Mouse (Mus musculus) megakaryocyte progenitor cell, adult 5-6 weeks (primary cell): Measurements from ENCODE around the gene Emc8. TPM values are rescaled to one million over a fixed set of nuclear protein-coding genes. Genes with fewer than 3 reads are reported as not detected.
A peak's percentile ranks its signal among the peaks of the same experiment; 100 is the strongest.

Experiments
- ATAC-seq: replicated peaks from 2 replicates; pipeline ENCODE4 v1.8.0; 2016; ENCODE audit warnings: mild to moderate bottlenecking, moderate TSS enrichment, inconsistent platforms; ENCODE audit not compliant: poor library complexity
- total RNA-seq, 2 experiments: library from RNA; stranded (forward) in 1 of 2; stranded (reverse) in 1 of 2; fragments of 157-497, 149-512 nt in 1 of 2; fragments of 200-1000 nt in 1 of 2; gene quantifications; 2 replicates each; pipeline versions ENCODE4 v1.2.3 to v1.2.4; 2015 to 2017

Gene Emc8
- total RNA-seq, 2 experiments from 2014 or later: 56.3 to 63.9 TPM

- ATAC-seq: peak; percentile 83
Measured at GRCm38 (mm10) chr8:120686051-120686450, 17.7 kb upstream of the Emc8 start.

GRCm38 (mm10) chr8:120685591-120685990 is 17.2 kb upstream of the Emc8 start:
- ATAC-seq: no peak

- ATAC-seq: no peak
Measured at GRCm38 (mm10) chr8:120685097-120685496, 16.7 kb upstream of the Emc8 start.

GRCm38 (mm10) chr8:120684082-120684481 is 15.7 kb upstream of the Emc8 start:
- no peak for ATAC-seq

- peak; percentile 63 for ATAC-seq
Measured at GRCm38 (mm10) chr8:120683602-120684001, 15.2 kb upstream of the Emc8 start.

DNA sequence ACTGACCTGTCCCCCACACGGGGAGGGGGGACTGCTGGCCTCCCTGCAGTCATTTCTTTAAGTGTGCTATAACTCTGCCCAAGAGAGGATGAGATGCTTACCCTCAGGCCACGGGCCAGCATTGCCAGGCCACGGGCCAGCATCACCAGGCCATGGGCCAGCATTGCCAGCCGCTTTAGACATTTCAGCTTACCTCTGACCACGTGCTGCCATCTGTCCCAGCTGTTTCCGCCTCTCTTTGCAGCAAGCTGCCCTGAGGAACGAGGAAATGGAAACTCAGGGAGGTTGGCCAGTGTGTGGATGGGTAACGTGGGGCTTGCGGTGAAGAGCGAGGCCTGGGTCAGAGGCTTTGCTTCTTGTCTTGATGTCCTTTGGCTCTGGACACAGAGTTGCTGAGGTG is 12.7 kb upstream of the Emc8 start:
- ATAC-seq: no peak

DNA sequence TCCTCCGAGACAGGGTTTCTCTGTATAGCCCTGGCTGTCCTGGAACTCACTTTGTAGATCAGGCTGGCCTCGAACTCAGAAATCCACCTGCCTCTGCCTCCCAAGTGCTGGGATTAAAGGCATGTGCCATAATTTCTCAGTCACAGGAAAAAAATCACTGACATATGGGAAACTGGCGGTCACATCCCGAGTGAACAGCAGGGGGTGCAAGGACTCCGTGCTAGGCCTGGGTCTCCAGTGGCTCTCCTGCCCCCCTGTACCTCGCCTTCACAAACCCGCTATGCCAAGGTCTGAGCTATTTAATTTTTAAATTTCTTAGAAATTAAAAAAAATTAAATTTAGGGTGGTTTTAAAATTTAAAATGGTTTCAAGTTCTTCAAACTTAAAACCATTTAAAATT is 12.0 kb upstream of the Emc8 start:
- peak; percentile 52; the same call in 1 of the 2 replicates for ATAC-seq

DNA sequence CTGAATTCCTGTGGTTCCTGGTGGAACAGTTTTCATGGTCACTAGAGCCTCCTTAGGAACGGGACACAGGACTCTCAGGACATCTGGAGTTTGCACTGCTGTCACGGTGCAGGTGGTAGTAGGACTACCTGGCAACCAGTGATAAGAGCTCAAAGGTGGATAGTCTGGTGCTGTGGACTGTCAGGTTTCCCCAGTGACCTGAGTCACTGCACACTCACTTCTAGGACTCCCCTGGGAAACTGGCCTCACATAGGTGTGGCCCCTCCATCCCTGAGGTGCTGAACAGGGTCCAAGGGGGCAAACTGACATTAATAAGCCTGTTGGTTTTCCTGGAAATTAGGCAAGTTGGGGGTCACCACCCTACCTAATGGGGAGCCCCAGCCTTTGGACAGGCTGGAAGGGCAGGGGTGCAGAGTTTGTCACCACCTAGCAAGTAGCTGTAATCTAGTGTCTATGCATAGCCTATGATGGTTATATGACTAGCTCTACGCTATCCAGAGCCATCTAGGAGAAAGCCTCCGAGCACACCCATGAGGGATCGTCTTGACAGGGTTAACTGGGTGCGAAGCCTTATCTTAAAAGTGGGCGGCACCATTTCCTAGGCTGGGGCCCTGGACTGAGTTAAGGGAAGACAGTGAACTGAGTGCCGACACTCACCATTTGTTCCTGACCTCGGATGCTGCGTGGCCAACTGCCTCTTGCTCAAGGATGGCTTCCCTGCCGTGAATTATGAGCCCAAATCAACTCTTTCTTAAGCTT is 11.4 kb upstream of the Emc8 start:
- ATAC-seq: no peak

DNA sequence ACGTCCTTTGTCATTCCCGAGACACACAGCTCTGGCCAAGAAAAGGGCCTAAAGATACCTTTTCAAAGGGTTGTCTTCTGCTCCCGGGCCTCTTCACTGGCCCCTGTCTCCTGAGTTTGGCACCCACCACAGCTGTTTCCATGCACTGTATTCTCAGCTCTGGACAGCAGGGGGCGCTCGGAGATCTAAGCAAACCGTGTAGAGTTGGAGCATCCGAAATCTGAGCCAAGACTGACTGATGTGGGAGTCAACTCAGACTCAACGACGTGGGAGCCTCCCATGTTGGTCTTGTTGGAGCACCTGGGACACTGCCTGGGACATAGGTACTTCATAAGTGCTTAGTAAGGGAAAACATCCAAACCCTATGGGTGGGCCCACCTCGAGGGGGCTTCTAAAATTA is 10.1 kb upstream of the Emc8 start:
- peak; percentile 87 for ATAC-seq

DNA sequence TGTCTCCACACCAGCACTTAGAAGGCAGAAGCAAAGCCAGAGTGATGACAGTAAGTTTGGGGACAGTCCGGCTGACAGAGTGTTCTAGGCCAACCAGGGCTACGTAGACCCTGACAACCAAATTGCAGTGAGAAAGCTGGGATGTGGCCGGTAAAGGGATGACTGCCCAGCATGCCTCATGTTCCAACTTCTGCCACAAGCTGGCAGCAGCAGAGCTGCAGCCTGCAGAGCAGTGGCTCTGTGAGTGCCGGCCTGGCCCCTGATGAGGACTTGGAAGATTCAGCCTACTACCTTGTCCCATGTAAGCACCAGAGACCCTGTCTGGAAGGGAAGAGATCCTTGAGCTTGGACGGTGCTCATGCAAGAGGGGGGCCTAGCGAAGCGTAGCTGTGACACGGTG is 7.3 kb upstream of the Emc8 start:
- no peak for ATAC-seq

DNA sequence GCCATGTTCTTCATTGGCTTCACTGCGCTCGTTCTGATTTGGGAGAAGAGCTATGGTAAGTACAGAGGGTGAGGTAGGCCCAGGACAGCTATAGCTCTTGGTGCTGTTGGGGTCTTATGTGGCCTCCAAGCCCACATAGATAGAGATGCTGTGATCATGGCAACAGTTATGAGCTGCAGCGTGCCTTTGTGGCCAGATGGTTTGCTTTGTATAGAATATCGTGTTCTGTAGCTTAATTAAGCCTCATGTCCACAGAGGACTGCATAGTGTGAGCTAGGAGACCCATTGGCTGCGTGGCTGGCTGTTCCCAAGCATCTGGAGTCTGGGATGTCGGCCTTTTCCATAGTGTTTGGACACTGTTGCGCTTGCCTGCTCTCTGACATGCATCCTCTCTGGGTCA is 4.9 kb upstream of the Emc8 start:
- no peak for ATAC-seq

GRCm38 (mm10) chr8:120672626-120673229 is 4.4 kb upstream of the Emc8 start:
- no peak for ATAC-seq

DNA sequence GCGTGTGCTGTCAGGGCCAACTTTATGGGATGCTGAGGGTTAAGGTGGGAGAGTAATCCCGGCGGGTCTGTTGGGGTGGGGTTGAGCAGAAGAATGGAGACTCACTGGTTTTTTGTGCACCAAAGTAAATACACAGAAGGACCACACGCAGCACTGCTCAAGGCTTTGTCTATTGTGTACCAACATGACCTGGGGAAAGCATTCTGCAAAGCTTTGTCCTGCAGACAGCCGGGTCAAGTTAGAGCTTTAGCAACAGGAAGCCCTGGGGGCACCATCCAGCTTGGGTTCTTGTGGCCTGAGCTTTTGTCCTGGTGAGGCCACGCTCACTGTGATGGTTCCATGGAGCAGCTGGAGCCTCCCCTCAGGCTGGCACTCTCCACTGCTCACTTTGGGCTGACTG is 3.4 kb upstream of the Emc8 start:
- no peak for ATAC-seq

DNA sequence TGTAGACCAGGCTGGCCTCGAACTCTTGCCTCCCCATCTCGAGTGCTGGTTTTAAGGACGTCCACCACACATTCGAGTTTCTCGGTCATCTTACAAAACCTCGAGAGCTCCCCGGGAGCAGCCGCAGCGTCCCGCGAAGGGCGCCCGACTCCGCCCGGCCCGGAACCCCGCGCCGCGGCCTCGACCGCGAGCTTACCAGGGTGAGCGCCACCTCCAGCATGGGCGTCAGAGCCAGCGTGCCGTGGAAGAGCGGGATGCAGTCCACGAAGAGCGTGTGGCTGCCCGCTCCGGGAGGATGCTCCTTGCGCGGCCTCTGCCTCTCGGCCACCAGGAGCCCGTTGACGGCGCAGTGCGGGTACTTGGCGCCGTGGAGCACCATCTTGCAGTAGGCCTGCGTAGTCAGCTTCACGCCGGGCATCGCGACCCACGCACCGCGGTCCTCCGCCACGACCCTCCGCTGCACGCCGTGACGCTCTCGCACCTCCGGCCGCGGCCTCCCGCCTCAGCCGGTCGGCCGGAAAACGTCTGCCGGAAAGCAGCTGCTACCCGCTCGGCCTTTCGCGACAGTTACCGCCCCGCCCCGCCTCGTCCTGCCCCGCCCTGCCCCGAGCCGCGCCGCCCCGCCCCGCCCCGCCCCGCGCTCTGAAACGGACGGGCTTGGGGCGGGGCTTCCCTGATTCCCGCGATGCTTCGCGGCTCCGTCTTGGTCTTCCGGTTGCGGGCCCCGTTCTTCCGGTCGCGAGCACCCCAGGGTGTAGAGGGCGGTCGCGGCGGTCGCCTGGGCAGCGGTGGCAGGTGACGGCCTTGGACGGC is 606 bp downstream of the Emc8 start, which contains the start of the genes Gm27021 and Cox4i1:
Gm27021 (minus strand) TSS at position 519 of the 813 bp plus-strand sequence.
Cox4i1 (plus strand) TSS at position 662 of the 813 bp plus-strand sequence.
- ATAC-seq: peak; percentile 79

- no peak for ATAC-seq
Measured at GRCm38 (mm10) chr8:120666807-120667470, 1.4 kb downstream of the Emc8 start.

- peak; percentile 21; the same call in 1 of the 2 replicates for ATAC-seq
Measured at GRCm38 (mm10) chr8:120665726-120666455, 2.5 kb downstream of the Emc8 start.

GRCm38 (mm10) chr8:120664566-120664965 is 3.8 kb downstream of the Emc8 start:
- 0 out of 2 replicates have a peak, but pooled peaks have one; percentile 17 for ATAC-seq

DNA sequence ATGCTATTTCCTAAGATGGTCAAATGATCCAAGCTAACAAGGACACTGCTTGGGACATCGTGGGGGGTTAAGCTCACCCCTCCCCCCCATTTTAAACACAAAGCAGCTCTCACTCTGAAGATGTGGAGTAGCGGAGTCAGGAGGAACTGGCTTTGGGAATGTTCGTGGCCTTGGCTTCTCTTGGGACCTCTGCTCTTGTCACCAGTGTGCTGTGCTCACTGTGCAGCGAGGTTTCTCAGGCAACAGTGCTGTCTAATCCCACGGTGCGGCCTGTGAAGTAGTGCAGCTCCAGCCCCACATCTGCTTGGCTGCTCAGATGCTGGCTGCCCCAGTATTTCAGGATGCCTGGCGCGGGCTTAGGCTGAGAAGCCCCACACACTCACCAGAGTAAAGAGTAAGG is 11.0 kb downstream of the Emc8 start:
- no peak for ATAC-seq

DNA sequence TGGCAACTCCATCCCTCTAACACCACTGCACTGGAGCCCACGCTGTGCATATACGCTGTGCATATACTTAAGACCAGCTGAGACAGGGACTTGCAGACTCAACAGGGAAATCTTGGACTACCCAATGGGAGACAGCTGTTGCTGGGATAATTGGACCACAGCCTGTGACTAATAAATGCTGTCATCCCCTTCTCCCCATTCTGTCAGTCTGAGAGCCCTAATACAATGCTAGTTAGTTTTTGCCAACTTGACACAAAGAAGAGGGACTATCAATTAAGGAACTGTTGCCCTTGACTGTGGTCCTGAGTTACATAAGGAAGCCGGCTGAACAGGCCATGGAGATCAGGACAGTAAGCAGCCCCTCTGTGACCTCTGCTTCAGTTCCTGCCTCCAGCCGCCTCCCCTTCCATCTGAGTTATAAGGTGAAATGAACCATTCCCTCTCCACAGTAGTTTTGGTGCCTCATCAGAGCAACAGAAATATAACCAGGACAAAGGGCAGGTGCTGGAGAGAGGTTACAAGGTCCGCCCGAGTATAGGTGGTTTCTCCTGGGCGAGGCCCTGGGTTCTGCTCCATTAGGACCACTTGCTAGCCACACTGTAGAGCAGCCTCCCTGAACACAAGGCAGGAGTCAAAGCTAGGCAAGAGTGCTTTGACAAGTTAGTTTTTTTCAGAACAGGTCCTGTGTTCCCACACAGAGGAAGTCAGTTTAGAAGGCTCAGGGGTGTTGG is 11.9 kb downstream of the Emc8 start:
- no peak for ATAC-seq

- no peak for ATAC-seq
Measured at GRCm38 (mm10) chr8:120647532-120647931, 20.8 kb downstream of the Emc8 start, which contains the start of gene 1190005I06Rik. 1190005I06Rik (minus strand) TSS chr8:120647632.
